Mouse (Mus musculus) thymus, postnatal 25 days (tissue): ENCODE results near the gene Nlrp9b.
"Not testable (repeated sequence)": the region's sequence is repeated elsewhere in the genome, so short reads cannot be mapped to it uniquely, and the experiment has no call there.

Source experiments
- DNase-seq: peaks from one replicate; pipeline ENCODE4 v3.0.0; 2022

Gene Nlrp9b

GRCm38 (mm10) chr7:19991165-19991564 is at the start of gene Nlrp9b:
Nlrp9b (plus strand) TSS chr7:19991465.
- DNase-seq, result not testable (repeated sequence)

- DNase-seq, result peak; percentile 33
Observed at GRCm38 (mm10) chr7:19944709-19945108, 46.6 kb upstream of the Nlrp9b start.

DNA sequence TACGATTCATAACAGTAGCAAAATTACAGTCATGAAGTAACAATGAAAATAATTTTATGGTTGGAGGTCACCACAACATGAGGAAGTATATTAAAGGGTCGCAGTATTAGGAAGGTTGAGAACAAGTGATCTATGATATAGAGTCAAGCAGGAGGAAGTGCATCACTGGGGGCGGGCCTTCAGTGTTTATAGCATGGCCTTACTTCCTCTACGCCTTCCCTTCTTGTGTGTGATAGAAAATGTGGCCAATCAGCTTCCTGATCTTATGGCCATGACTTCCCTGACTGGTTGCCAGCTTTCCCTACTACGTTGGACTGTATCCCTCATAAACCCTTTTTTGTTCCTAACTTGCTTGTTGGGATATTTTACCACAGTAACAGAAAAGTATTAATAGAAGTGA is 46.1 kb upstream of the Nlrp9b start:
- peak; percentile 35 for DNase-seq

GRCm38 (mm10) chr7:19945821-19946515 is 45.3 kb upstream of the Nlrp9b start:
- DNase-seq, result peak; percentile 73

DNA sequence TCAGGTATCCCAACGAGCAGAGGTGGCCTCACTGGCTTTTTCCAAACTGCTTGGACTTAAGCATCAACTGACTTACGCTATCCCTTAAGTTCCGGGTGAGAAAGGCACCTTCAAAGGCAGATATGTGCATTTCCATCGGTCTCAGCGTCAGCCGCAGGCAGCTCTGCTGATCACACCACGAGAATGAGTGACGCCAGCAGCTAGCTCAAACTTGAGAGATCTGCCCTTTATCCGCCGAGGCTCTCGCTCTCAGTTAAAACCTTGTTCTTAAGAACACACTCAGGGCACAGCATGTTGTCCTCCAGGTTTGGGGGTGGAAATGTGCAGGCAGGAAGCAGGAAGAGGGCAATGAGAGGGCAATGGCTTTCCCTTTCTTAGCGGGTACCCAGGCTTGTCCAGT is 42.3 kb upstream of the Nlrp9b start:
- peak; percentile 26 for DNase-seq

GRCm38 (mm10) chr7:19949996-19950395 is 41.3 kb upstream of the Nlrp9b start:
- peak; percentile 93 for DNase-seq

DNA sequence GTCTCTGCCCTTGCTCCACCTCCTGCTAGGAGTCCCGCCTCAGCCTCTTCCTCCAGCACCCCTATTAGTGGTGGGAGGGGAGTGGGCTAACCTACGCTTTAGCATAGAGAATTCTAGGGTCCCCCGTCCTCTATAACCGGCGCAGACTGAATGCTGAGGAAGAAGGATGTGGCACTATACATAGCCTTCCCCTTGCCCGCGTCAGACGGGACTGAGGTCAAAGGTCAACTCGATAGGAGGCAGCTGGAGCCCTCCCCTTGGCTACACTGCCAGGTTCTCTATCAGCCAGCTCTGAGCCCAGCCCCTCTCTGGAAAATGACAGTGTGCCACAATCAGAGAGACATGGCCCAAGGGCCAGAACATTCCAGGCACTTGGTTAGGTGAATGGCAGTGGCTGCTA is 40.7 kb upstream of the Nlrp9b start, which contains the start of gene Igsf23:
TSS of gene Igsf23 (minus strand) at position 168 of the 400 bp plus-strand sequence.
- DNase-seq, result peak; percentile 53

DNA sequence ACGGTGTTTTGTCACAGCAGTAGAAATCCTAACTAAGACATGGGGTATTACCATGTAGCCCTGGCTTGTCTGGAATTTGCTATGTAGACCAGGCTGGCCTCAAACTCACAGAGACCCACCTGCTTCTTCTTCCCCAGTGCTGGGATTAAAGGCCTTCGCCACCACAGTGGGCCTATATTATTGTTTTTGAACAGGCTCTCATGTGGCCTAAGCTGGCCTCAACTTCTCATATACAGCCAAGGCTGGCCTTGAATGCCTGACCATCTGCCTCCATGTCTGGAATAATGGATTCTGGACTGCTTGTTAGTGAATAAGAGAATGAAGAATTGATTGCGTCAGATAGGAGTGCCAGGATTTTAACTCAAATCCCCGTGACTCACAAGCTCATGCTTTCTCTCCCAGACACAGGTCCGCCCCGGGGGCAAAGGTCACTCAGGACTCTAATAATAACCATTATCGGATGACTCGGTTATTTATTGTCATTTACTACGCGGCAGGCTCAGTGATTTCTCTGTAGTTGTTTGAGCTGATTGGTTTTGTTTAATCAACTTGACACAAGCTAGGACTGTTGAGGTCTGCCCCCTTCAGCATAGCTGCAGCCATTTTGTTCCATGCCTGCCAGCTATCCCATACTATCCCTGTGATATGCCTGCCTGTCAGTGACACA is 38.8 kb upstream of the Nlrp9b start:
- DNase-seq, result no peak

- no peak for DNase-seq
Observed at GRCm38 (mm10) chr7:19953054-19953453, 38.2 kb upstream of the Nlrp9b start.

DNA sequence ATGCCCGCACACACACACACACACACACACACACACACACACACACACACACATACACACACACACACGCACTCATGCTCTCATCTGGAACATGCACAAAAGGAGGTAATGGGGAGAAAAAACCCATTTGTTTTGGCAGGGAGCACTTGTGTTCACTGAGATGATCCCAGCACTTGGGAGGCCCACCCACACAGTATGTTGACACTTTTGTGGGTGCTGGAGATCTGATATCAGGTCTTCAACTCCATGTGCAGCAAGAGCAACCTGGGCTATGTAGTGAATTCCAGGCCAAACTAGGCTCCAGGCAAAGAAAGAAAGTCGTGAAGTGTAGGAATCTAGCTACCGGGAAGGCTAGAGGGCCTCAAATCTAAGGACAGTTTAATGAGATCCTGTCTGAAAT is 35.4 kb upstream of the Nlrp9b start:
- DNase-seq, result peak; percentile 50

GRCm38 (mm10) chr7:19956341-19956781 is 34.9 kb upstream of the Nlrp9b start:
- peak; percentile 92 for DNase-seq

DNA sequence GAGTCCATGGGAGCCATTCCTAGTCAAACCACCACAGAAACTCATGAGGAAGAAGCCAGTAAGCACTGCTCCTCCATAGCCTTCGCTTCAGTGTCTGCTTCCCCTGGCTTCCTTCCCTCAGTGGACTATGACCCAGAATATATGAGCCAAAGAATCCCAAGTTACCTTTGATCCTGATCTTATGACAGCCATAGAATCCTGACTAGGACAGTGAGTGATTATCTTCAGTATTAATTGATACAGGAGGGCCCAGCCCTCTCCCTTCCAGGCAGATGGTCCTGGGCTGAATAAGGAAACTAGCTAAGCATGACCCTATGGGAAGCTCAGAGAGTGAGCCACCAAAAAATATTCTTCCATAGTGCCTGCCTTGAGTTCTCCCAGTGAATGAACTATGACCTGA is 28.8 kb upstream of the Nlrp9b start:
- DNase-seq, result no peak

DNA sequence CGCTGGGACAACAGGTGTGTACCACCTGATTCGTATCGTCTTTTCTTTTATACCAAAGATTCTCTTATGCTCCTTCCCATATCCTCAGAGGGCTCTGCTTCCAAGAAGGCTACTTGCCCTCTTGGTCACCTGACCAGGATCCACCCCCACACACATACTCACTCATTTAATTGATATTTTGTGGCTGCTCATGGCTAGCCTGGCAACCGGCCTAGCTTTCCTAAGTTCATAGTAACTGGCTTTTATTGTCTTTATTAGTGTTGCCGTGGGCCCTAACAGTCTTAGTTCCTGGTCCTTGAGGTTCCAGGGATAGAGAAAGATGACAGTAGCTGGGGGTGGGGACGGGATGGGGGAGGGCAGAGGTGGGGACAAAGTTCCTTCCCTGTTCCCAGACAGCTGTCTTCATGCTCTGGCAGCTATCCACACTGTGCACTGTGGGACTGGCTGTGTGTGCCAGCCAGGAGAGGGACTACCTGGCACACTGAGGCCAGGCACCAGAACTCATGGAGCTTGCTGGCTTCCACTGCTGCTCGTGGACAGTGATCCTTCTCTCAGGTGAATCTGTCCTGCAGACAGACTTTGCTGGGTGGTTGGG is 26.2 kb upstream of the Nlrp9b start, which contains the start of gene Ceacam20:
TSS of gene Ceacam20 (plus strand) at position 428 of the 595 bp plus-strand sequence.
- no peak for DNase-seq

DNA sequence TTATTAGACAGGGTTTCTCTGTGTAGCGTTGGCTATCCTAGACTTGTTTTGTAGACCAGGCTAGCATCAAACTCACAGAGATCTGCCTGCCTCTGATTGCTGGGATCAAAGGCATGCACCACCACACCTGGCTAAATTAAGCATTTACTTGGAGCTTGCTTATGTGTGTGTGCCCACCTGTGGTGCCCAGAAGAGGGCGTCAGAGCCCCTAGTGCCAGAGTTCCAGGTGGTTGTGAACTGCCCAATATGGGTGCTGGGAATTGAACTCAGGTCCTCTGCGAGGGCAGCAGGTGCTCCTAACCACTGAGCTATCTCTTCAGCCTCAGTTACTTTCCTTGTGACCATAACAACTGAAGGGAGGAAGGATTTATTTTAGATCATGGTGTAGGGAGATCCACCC is 22.2 kb upstream of the Nlrp9b start:
- DNase-seq, result no peak

DNA sequence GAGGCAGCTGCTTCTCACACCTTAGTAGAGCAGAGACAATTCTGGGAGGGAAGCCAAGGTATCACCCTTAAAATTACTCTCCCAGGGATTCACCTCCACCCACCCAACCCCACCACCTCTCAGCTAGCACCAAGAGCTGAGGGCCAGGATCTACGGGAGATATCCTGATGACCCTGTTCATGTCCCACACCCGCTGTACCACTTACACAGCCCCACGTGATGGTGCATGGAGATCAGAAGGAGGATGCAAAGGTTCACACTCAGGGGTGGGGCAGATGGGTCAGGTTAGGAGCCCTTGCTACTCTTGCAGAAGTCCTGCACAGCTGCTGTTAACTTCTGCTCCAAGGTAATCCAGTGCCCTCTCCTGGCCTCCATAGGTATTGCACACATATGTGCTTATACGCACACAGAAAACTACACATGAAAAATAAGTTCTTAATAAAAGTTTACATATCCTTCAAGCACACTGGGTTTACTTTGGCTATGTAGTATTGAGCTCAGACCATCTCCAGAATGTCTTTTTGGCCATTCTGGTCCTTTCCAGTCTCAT is 21.6 kb upstream of the Nlrp9b start:
- no peak for DNase-seq

GRCm38 (mm10) chr7:19970196-19970595 is 21.1 kb upstream of the Nlrp9b start:
- DNase-seq, result no peak

GRCm38 (mm10) chr7:19971516-19971915 is 19.7 kb upstream of the Nlrp9b start:
- no peak for DNase-seq

DNA sequence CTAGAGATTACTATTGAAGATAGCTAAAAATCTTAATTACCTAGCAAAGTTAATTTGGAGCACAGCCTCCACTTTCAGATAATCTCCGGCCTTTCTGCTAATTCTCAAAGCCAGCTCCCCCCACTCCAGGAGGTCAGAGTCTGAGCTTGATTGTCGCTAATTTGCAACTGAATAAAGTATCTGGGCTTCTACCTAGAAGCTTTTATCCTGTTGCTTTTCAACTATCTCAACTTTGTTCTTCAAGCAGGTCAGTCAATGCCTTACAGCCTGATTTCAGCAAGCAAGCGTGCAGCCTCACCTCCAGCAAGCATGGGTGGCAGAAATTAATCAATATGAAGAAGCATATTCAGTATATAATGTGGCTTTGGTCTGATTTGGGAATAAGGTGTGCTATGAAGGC is 5.5 kb downstream of the Nlrp9b start:
- not testable (repeated sequence) for DNase-seq

GRCm38 (mm10) chr7:20009987-20010386 is 18.7 kb downstream of the Nlrp9b start:
- no peak for DNase-seq

DNA sequence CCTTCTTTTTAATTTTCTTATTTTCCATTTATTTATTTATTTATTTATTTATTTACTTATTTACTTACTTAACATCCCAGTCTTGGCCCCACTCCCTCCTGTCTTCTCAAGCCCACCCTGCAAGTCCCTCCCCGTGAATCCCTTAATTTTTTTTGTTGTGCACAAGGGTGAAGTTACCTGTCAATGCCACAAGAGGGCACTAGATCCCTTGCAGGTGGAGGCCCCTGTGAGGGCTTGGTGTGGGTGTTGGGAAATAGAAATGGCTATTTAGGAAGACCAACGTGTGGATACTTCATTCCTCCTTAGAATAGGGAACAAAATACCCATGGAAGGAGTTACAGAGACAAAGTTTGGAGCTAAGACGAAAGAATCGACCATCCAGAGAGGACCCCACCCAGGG is 72.8 kb downstream of the Nlrp9b start:
- DNase-seq, result peak; percentile 1

DNA sequence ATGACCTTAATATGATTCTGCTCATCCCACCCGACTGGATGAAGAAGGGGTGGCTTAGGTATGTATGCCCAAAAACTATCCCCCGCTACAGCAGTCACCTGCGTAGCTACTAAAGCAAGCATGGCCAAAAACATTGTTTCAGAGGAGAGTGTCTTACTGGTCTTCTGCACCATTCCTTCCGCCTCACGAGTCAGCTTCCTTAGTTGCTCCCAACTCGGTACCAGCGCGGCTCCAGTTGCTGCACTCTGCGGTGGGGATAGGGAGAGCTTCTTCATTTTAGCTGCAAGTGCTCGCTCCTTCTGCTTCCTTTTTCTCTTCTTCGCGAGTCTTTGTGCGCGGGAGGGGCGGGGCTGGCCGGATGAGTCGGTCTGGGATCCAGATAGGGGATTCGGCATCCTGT is 86.9 kb downstream of the Nlrp9b start:
- not testable (repeated sequence) for DNase-seq

- not testable (repeated sequence) for DNase-seq
Observed at GRCm38 (mm10) chr7:20099380-20099779, 108.1 kb downstream of the Nlrp9b start, which contains the start of gene Vmn1r91. Vmn1r91 (plus strand) TSS chr7:20099680.

- not testable (repeated sequence) for DNase-seq
Observed at GRCm38 (mm10) chr7:20122479-20122878, 131.2 kb downstream of the Nlrp9b start, which contains the start of gene Gm16442. Gm16442 (minus strand) TSS chr7:20122579.
